Mouse (Mus musculus) lung, embryonic 15.5 days (tissue): ENCODE measurements around the gene Ascc1. TPM values are rescaled to one million over a fixed set of nuclear protein-coding genes. Genes with fewer than 3 reads are reported as not detected.

Experiments
- ATAC-seq: fragments of 200-750 bp; cut with Nextera tagmentation; 2 replicates; pipeline ENCODE4 v1.8.0; 2017; ENCODE audit warnings: moderate number of reproducible peaks, borderline replicate concordance; ENCODE audit not compliant: low FRiP score, low TSS enrichment; ENCODE audit errors: extremely low read depth
- H3K27ac ChIP-seq: fragments of 300-500 bp; sonication (generic); 2 replicates; pipeline ENCODE4 v1.5.1; 2015; ENCODE audit warnings: moderate library complexity, mild to moderate bottlenecking, inconsistent platforms
- H3K27me3 ChIP-seq: fragments of 300-500 bp; sonication (generic); 2 replicates; pipeline ENCODE4 v1.6.1; 2015; ENCODE audit warnings: inconsistent platforms
- H3K36me3 ChIP-seq: fragments of 300-500 bp; sonication (generic); 2 replicates; pipeline ENCODE4 v1.6.1; 2015; ENCODE audit warnings: inconsistent platforms
- H3K4me1 ChIP-seq: fragments of 300-500 bp; sonication (generic); 2 replicates; pipeline ENCODE4 v1.6.1; 2015; ENCODE audit warnings: inconsistent platforms
- H3K4me2 ChIP-seq: fragments of 300-500 bp; sonication (generic); 2 replicates; pipeline ENCODE4 v1.6.1; 2015; ENCODE audit warnings: inconsistent platforms, mild to moderate bottlenecking, moderate library complexity
- H3K4me3 ChIP-seq: fragments of 300-500 bp; sonication (generic); 2 replicates; pipeline ENCODE4 v1.5.1; 2015; ENCODE audit warnings: mild to moderate bottlenecking, inconsistent platforms
- H3K9ac ChIP-seq: fragments of 300-500 bp; sonication (generic); 2 replicates; pipeline ENCODE4 v1.6.1; 2015; ENCODE audit warnings: inconsistent platforms
- H3K9me3 ChIP-seq: fragments of 300-500 bp; sonication (generic); 2 replicates; pipeline ENCODE4 v1.6.1; 2016; ENCODE audit warnings: inconsistent platforms
- WGBS: fragments of 180-500 bp; shearing (Covaris S2); methylation state at CpG from one replicate; pipeline ENCODE4 v1.1.7; 2015; 5-methylcytosine and 5-hydroxymethylcytosine counted together
- polyA plus RNA-seq: library from polyadenylated mRNA; unstranded; fragments of >200 nt; fragmentation: Nextera tagmentation; extraction: Ambion mirVana; gene quantifications from 2 replicates; pipeline ENCODE4 v1.2.1, GENCODE M21; 2015

The Ascc1 gene
- polyA plus RNA-seq, 1 experiment from 2014 or later = 45.2 TPM

DNA sequence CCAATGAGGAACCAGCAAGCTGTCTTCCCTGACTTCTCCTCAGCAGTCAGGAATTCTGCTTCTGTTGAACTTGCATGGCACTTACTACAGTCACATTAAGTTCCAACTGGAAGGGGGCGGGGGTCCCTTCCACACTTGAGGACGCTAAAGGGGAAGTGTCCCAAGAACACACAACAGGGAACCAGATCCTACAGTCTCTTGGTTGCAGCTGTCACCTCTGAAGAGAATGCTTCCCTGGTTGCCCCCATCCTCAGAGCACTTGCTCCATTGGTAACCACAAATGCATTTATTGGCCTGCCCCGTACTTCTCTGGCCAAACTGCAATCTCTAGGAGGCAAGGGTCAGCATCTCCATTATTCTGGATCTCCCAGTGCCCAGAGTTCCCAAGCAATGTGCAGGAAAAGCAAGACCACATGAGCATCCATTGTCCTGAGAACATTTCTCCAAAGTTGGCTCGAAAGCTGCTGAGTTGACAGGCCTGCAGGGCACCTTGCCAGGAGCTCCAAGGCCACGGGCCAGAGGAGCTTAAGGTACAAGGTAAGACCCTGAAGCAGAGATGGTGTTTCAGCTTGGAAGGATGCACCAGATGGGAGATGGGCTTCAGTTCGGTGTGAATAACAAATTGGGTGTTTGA, 35.2 kb upstream of the Ascc1 start:
- Histone ChIP-seq H3K9me3 (no peaks in the 10 kb centered on the region), H3K9ac (no peak overlapping the region), H3K36me3 (no peaks in the 10 kb centered on the region), H3K27me3 (no peaks in the 10 kb centered on the region; the same call in 1 of the 2 replicates), H3K4me2 (no peak overlapping the region), H3K4me1 (peaks cover 51% of the 10 kb centered on the region), H3K27ac (no peak overlapping the region), H3K4me3 (no peak overlapping the region)
- 66% methylated on average over 6 of the region's 6 CpGs for WGBS
- no peak for ATAC-seq

DNA sequence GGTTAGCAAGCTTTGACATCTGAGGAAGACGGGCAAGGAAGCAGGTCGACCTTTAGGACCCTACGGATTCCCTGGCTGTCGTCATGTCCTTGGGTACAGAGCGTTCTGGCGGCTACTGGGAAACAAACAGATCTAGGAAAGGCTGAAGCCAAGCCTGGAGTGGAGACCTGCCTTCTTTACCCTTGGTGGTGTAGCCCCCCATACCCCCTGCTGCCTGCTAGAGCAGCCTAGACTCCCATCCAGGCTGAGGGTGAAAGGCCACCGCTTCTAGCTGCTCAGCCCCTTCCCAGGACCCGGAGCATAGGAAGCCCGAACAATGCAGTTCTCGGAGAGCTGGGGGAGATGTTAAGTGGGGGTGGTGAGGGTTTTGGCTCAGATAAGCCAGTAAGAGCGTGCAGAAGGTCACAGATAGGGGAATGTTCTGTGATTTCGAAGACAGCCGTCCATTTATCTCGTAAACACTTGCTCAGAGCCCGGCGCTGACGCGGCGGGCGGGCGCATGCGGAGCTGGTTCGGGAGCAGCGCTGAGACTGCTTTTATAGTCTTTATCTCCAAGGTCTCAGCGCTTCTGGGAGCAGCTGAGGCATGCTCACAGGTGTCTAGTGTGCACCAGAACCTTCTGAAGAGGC, 32.7 kb upstream of the Ascc1 start:
- ATAC-seq = no peak; the same call in 1 of the 2 replicates
- 3% methylated on average over 25 of the region's 25 CpGs for WGBS
- Histone ChIP-seq H3K4me1 (peaks cover 59% of the 10 kb centered on the region), H3K9ac (peak overlapping the region; percentile 64), H3K27me3 (no peaks in the 10 kb centered on the region; the same call in 1 of the 2 replicates), H3K9me3 (no peaks in the 10 kb centered on the region), H3K36me3 (no peaks in the 10 kb centered on the region), H3K27ac (peak overlapping the region; percentile 83), H3K4me2 (peak overlapping the region; percentile 88), H3K4me3 (peak overlapping the region; percentile 49)

DNA sequence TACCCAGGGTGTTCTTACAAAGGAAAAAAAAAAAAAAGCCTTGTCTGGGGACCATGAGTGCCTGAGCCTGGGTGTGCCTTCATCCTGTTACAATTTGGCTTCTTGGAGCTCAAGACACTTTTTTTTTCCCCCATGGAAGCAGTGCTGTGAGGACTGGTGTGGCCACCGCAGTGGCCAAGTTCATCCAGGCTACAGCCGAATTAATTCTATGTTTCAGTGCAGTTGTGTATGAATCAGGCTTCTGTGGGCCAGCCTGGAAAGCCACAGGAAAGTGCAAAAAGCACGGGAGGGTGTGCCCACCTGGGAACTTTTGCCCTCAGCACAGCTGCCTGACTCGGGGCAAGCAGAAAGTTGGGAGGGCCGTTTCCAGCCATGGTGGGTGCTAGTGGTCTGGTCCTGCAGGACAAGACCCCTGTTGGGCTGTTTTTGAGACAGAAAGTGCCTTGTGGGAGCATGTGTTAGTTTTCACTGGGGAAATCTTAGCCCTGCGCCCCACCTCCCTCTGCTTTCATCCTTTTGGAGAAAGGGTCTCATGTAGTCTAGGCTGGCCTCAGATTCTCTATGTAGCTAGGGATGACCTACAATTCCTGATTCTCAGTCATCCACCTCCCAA, 32.0 kb upstream of the Ascc1 start:
- no peak for ATAC-seq
- Histone ChIP-seq H3K4me2 (peak overlapping the region; percentile 88), H3K4me3 (peak overlapping the region; percentile 49), H3K9me3 (no peaks in the 10 kb centered on the region), H3K27ac (peak overlapping the region; percentile 83), H3K4me1 (peaks cover 58% of the 10 kb centered on the region), H3K36me3 (no peaks in the 10 kb centered on the region), H3K27me3 (no peaks in the 10 kb centered on the region; the same call in 1 of the 2 replicates), H3K9ac (peak overlapping the region; percentile 64)
- 22% methylated on average over 6 of the region's 6 CpGs for WGBS

DNA sequence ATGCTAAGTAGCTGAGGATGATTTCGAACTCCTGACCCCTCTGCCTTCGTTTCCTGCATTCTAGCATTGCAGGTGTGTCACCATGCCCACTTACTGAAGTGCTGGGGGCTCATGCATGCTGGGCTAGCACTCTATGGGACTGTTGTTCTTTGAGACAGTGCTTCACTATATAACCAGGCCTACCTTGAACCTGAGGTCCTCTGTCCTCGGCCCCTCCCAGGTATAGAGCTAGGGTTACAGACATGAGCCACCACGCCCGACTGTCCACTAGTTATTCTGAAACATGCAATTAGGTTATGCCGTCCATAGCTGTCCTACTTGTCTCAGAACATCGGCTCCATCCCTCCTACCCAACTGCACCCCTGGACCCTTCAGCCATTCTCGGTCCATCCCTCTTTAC, 30.8 kb upstream of the Ascc1 start:
- Histone ChIP-seq H3K9ac (no peak overlapping the region), H3K4me1 (peaks cover 54% of the 10 kb centered on the region), H3K36me3 (no peaks in the 10 kb centered on the region), H3K4me3 (no peak overlapping the region), H3K9me3 (no peaks in the 10 kb centered on the region), H3K27me3 (no peaks in the 10 kb centered on the region; the same call in 1 of the 2 replicates), H3K4me2 (no peak overlapping the region), H3K27ac (no peak overlapping the region)
- ATAC-seq = no peak
- 91% methylated on average over 8 of the region's 8 CpGs for WGBS

DNA sequence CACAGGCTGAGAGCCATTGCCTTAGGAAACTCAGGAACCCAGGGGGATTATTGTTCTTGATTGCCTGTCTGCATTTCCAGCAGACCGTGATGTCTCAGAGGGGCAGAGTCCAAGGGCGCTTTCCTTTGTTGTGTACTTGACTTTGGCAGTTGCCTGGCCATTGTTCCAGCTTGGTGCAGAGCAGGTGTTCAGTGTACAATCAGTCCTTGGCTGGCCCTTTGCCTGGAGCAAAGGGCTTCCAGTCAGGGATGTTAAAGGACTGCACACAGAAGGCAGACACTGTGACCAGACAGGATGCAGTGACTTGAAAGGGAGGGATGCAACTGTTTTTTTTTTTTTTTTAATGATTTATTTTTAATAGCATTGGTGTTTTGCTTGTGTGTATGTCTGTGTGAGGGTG, 30.1 kb upstream of the Ascc1 start:
- Histone ChIP-seq H3K9me3 (no peaks in the 10 kb centered on the region), H3K27ac (peak overlapping the region; percentile 47; the same call in 1 of the 2 replicates), H3K4me2 (no peak overlapping the region), H3K36me3 (no peaks in the 10 kb centered on the region), H3K4me1 (peaks cover 52% of the 10 kb centered on the region), H3K4me3 (no peak overlapping the region), H3K27me3 (no peaks in the 10 kb centered on the region; the same call in 1 of the 2 replicates), H3K9ac (no peak overlapping the region)
- ATAC-seq = no peak
- 77% methylated on average over 2 of the region's 2 CpGs for WGBS

DNA sequence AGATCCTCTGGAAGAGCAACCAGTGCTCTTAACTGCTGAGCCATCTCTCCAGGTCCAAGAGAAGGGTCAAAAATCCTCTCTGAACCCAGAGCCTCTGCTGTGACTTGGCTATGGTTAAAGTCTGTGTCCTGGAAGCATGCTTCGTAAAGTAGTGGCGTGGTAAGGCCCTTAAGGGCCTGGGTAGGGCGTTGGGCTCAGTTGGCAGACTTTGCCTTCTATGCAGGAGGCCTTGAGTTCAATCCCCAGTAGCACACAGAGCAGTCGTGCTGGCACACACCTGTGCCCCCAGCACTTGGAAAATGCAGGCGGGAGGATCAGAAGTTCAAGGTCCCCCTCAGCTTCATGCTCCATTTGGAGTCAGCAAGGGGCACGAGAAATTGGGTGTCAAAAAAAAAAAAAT, 29.6 kb upstream of the Ascc1 start:
- no peak for ATAC-seq
- H3K4me2 ChIP-seq = no peak overlapping the region
- H3K27me3 ChIP-seq = no peaks in the 10 kb centered on the region; the same call in 1 of the 2 replicates
- 84% methylated on average over 6 of the region's 6 CpGs for WGBS
- H3K4me3 ChIP-seq = no peak overlapping the region
- no peaks in the 10 kb centered on the region for H3K9me3 ChIP-seq
- H3K9ac ChIP-seq = no peak overlapping the region
- H3K4me1 ChIP-seq = peaks cover 52% of the 10 kb centered on the region
- no peaks in the 10 kb centered on the region for H3K36me3 ChIP-seq
- H3K27ac ChIP-seq = peak overlapping the region; percentile 47; the same call in 1 of the 2 replicates

DNA sequence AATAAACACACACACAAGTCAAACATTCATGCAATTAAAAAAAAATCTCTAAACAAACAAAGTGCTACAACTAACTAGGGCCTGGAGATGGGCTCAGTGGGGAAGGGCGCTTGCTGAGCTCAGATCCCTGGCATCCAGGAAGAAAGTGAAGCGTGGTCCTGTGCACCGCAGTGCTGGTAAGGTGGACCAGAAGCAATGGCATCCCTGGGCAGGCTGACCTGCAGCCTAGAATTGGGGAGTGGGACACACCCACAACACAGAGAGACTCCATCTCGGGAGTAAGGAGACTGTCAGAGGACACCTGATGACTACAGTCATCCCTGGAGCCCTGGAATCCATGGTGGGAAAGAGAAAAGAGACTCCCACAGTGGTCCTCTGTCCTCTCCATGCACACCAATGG, 29.2 kb upstream of the Ascc1 start:
- Histone ChIP-seq H3K27ac (peak overlapping the region; percentile 71; the same call in 1 of the 2 replicates), H3K36me3 (no peaks in the 10 kb centered on the region), H3K4me1 (peaks cover 54% of the 10 kb centered on the region), H3K27me3 (no peaks in the 10 kb centered on the region; the same call in 1 of the 2 replicates), H3K4me2 (no peak overlapping the region), H3K4me3 (no peak overlapping the region), H3K9me3 (no peaks in the 10 kb centered on the region), H3K9ac (no peak overlapping the region)
- WGBS = 89% methylated on average over 4 of the region's 4 CpGs
- ATAC-seq = no peak

DNA sequence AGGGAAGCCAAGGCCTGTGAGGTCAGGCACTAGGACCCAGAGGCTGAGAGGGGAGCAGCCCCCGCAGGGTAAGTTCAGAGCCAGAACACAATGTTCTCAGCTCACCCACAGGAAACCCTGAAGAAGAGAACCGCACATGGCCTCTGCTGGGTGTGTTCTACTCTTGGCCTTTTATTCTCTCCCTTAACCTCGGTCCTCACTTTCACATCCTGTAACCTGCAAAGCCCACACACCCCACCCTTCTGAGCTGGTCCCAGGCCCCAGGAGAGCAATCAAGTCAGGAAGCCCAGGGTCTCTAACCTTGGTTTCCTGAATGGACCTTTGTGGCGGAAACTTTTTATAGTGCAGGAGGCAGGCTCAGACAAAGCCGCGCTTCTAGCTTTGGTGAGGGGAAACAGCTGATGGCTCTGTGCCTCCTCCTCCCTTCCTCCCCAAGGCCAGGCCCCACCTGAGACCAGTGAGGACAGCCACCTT, 28.4 kb upstream of the Ascc1 start:
- peak overlapping the region; percentile 23 for H3K4me2 ChIP-seq
- no peak overlapping the region for H3K9ac ChIP-seq
- peak overlapping the region; percentile 71 for H3K27ac ChIP-seq
- ATAC-seq = peak; percentile 17; the same call in 1 of the 2 replicates
- no peaks in the 10 kb centered on the region for H3K36me3 ChIP-seq
- no peaks in the 10 kb centered on the region; the same call in 1 of the 2 replicates for H3K27me3 ChIP-seq
- no peaks in the 10 kb centered on the region for H3K9me3 ChIP-seq
- 12% methylated on average over 6 of the region's 6 CpGs for WGBS
- H3K4me3 ChIP-seq = no peak overlapping the region
- H3K4me1 ChIP-seq = peaks cover 62% of the 10 kb centered on the region

DNA sequence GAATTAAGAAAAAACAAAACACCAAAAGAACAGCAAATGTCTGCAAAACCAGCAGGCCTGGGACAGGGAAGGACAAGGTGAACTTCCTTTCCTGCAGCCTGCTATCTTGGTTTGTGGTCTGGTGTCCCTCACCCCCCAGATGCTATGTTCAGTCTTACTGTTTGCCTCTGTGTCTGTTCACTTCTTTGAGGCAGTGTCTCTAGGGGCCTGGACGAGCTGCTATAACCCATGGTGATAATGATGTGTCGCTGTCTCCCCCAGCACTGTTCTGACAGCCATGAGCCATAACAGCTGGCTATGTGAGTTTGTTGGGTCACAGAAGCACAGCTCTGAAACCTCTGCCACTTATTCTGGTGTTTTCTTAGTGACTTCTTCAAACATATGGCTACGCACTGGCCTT, 27.8 kb upstream of the Ascc1 start:
- peak overlapping the region; percentile 23; the same call in 1 of the 2 replicates for H3K4me2 ChIP-seq

DNA sequence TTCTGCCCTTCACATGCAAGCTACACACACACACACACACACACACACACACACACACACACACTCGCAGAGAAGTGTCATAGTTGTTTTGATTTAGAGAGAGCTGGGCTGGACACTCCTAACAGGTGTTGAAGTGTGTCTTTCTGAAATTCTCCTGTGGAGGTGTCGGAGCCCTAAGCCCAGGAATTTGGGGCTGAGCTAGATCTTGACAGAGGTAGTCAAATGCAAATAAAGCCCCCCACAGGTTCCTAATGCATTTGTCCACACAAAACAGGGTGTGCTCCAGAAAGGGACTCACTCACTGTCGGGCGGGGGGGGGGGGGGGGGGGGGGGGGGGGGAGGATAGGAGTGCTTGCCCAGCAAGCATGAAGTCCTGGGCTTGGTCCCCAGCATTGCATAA, 25.5 kb upstream of the Ascc1 start:
- Histone ChIP-seq H3K36me3 (no peaks in the 10 kb centered on the region), H3K4me3 (no peak overlapping the region), H3K27me3 (no peaks in the 10 kb centered on the region), H3K9me3 (no peaks in the 10 kb centered on the region), H3K4me1 (peaks cover 53% of the 10 kb centered on the region), H3K9ac (no peak overlapping the region), H3K27ac (no peak overlapping the region), H3K4me2 (no peak overlapping the region)
- WGBS = 47% methylated on average over 2 of the region's 4 CpGs
- no peak for ATAC-seq

More for the DNA sequence above, 27.8 kb upstream of the Ascc1 start:
- Histone ChIP-seq H3K4me3 (no peak overlapping the region), H3K4me1 (peaks cover 64% of the 10 kb centered on the region), H3K27me3 (no peaks in the 10 kb centered on the region; the same call in 1 of the 2 replicates), H3K9ac (no peak overlapping the region), H3K27ac (peak overlapping the region; percentile 71), H3K36me3 (no peaks in the 10 kb centered on the region), H3K9me3 (no peaks in the 10 kb centered on the region)
- peak; percentile 81 for ATAC-seq
- WGBS = 35% methylated on average over 3 of the region's 3 CpGs

DNA sequence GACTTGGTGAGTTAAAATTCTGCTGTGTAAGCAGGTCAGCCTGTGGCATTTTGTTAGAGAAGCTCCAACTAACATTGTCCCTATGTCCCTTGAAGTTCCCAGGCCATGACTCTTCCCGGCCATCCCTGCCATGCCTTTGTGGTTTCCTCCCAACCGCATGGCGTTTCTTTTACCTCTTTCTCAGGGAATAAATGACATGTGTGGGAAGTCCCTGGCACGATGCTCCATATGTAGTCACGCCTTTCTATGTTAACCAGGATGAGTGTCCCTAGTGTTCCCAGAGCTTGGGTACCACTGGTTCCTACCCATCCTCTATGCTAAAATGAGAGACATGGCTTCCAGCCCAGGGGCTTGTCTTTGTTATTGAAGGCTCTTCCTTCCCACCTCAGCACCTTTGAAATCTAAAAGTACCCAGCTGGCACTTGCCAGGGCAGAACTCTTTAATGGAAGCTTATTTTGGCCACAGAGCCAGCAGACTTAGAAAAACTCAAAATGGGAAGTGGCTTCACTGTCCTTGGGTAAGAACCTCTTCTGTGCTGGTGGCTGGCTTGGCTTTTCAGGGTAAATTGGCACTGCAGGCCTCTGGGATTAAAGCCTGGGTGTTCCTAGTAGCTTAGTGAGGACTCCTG, 24.8 kb upstream of the Ascc1 start:
- Histone ChIP-seq H3K4me2 (no peak overlapping the region), H3K9me3 (no peaks in the 10 kb centered on the region), H3K27me3 (no peaks in the 10 kb centered on the region), H3K9ac (no peak overlapping the region), H3K4me3 (no peak overlapping the region), H3K4me1 (peaks cover 54% of the 10 kb centered on the region), H3K36me3 (no peaks in the 10 kb centered on the region), H3K27ac (peak overlapping the region; percentile 65)
- 92% methylated on average over 5 of the region's 5 CpGs for WGBS
- ATAC-seq = no peak
